25 mouse cellular contexts compared by ENCODE assay signal in genomic region chr8:70678679-70679078, GRCm38 (mm10). TPM values are rescaled to one million over a fixed set of nuclear protein-coding genes. Genes with fewer than 3 reads are reported as not detected.
DNase-seq lines count a peak whose midpoint lies in the region; ATAC-seq and TF ChIP-seq lines count a peak whose summit lies in the region.
"Had no signal": no experiment of that assay in that cellular context is flagged by ENCODE, and none has a peak within 500 bp of the region (broad histone marks: within the 10 kb centered on the region; RNA-seq: fewer than 3 reads in every experiment).

No protein-coding gene starts in this region.

- no peak for TF ChIP-seq CTCF in gastrocnemius, adult 2 months (IDR thresholded peaks at IDR 0.05)

- no peak overlapping the region for H3K9ac ChIP-seq in liver, embryonic 12.5 days
- H3K9ac ChIP-seq in liver, embryonic 11.5 days (ENCODE audit: low read depth, low read length), result no peak overlapping the region
- no peak overlapping the region for H3K9ac ChIP-seq in intestine, embryonic 16.5 days (ENCODE audit: low read depth, low read length)
- no peak overlapping the region for H3K9ac ChIP-seq in stomach, embryonic 16.5 days (ENCODE audit: low read length)
- H3K9ac ChIP-seq: embryonic facial prominence, embryonic 15.5 days; heart, embryonic 13.5 days; hindbrain, embryonic 12.5 days had no signal

- no peak overlapping the region for H3K4me3 ChIP-seq in gastrocnemius, adult 2 months
- no peak overlapping the region for H3K4me3 ChIP-seq in liver, embryonic 12.5 days
- H3K4me3 ChIP-seq in liver, embryonic 11.5 days (ENCODE audit: low read depth, low read length), result no peak overlapping the region
- no peak overlapping the region for H3K4me3 ChIP-seq in intestine, embryonic 16.5 days (ENCODE audit: low read length)
- H3K4me3 ChIP-seq in stomach, embryonic 16.5 days (replicated peaks; ENCODE audit: low read length), result no peak overlapping the region
- H3K4me3 ChIP-seq: embryonic facial prominence, embryonic 15.5 days; erythroblast, embryonic 14.5 days; forebrain, embryonic 10.5 days; heart, embryonic 13.5 days; hindbrain, embryonic 12.5 days had no signal

- DNase-seq in gastrocnemius, adult 2 months, result no peak
- no peak for DNase-seq in gastrocnemius, postnatal 14 days
- no peak for DNase-seq in liver, embryonic 11.5 days (ENCODE audit: low spot score)
- no peak for DNase-seq in kidney, postnatal 10 days
- no peak for DNase-seq in frontal cortex, postnatal 25 days (ENCODE audit: low spot score in 2 of 2)
- DNase-seq: adrenal gland, adult 8-10 months; adrenal gland, postnatal 36 days; B cell, adult 2 months; cerebellum, adult 2 months; cerebellum, postnatal 10 days; gastrocnemius, postnatal 10 days had no signal

- peaks cover 45% of the 10 kb centered on the region for H3K36me3 ChIP-seq in liver, embryonic 12.5 days
- peaks cover 24% of the 10 kb centered on the region for H3K36me3 ChIP-seq in liver, embryonic 11.5 days (ENCODE audit: control insufficient read depth, insufficient read depth, low read length)
- H3K36me3 ChIP-seq in intestine, embryonic 16.5 days (ENCODE audit: control insufficient read depth, insufficient read depth, low read length), result peaks cover 6% of the 10 kb centered on the region; the same call in 1 of the 2 replicates
- peaks cover 12% of the 10 kb centered on the region; the same call in 1 of the 2 replicates for H3K36me3 ChIP-seq in stomach, embryonic 16.5 days (ENCODE audit: control insufficient read depth, insufficient read depth, low read length)

- peaks cover 9% of the 10 kb centered on the region; the same call in 1 of the 2 replicates for H3K27me3 ChIP-seq in liver, embryonic 12.5 days (replicated peaks)
- no peaks in the 10 kb centered on the region for H3K27me3 ChIP-seq in liver, embryonic 11.5 days (replicated peaks; ENCODE audit: control insufficient read depth, insufficient read depth, low read length)
- H3K27me3 ChIP-seq in intestine, embryonic 16.5 days (replicated peaks; ENCODE audit: control insufficient read depth, insufficient read depth, low read length), result no peaks in the 10 kb centered on the region
- H3K27me3 ChIP-seq in stomach, embryonic 16.5 days (ENCODE audit: control insufficient read depth, insufficient read depth, low read length), result no peaks in the 10 kb centered on the region
- H3K27me3 ChIP-seq: embryonic facial prominence, embryonic 15.5 days; heart, embryonic 13.5 days had no signal

- no peak for ATAC-seq in liver, embryonic 12.5 days
- no peak for ATAC-seq in liver, embryonic 11.5 days (replicated peaks; ENCODE audit: low FRiP score)
- no peak for ATAC-seq in intestine, embryonic 16.5 days
- no peak for ATAC-seq in stomach, embryonic 16.5 days (ENCODE audit: insufficient read depth, low FRiP score)
- ATAC-seq: CD4-positive, CD25-positive, alpha-beta regulatory T cell, adult 4 months; forebrain, embryonic 14.5 days; hindbrain, embryonic 16.5 days had no signal

- no peaks in the 10 kb centered on the region for H3K9me3 ChIP-seq in liver, embryonic 12.5 days (replicated peaks)
- no peaks in the 10 kb centered on the region for H3K9me3 ChIP-seq in liver, embryonic 11.5 days (ENCODE audit: control insufficient read depth, low read length)
- no peaks in the 10 kb centered on the region for H3K9me3 ChIP-seq in intestine, embryonic 16.5 days (ENCODE audit: control insufficient read depth, low read length)
- H3K9me3 ChIP-seq in stomach, embryonic 16.5 days (replicated peaks; ENCODE audit: control insufficient read depth, low read length), result no peaks in the 10 kb centered on the region
- H3K9me3 ChIP-seq: embryonic facial prominence, embryonic 15.5 days; forebrain, embryonic 10.5 days; G1E; heart, embryonic 13.5 days; hindbrain, embryonic 12.5 days had no signal

- no peak overlapping the region for H3K4me2 ChIP-seq in liver, embryonic 12.5 days
- H3K4me2 ChIP-seq in liver, embryonic 11.5 days, result no peak overlapping the region
- H3K4me2 ChIP-seq in intestine, embryonic 16.5 days (ENCODE audit: low read depth, low read length), result no peak overlapping the region
- no peak overlapping the region for H3K4me2 ChIP-seq in stomach, embryonic 16.5 days (ENCODE audit: low read depth, low read length)
- H3K4me2 ChIP-seq: embryonic facial prominence, embryonic 15.5 days; heart, embryonic 13.5 days; hindbrain, embryonic 12.5 days had no signal

- H3K27ac ChIP-seq in gastrocnemius, adult 2 months, result peak overlapping the region; percentile 74; the same call in 1 of the 2 replicates
- H3K27ac ChIP-seq in liver, embryonic 12.5 days, result peak overlapping the region; percentile 46
- H3K27ac ChIP-seq in liver, embryonic 11.5 days (ENCODE audit: low read depth, low read length), result no peak overlapping the region
- H3K27ac ChIP-seq in intestine, embryonic 16.5 days (ENCODE audit: low read length), result peak overlapping the region; percentile 82; the same call in 1 of the 2 replicates
- H3K27ac ChIP-seq in stomach, embryonic 16.5 days (ENCODE audit: low read length), result peak overlapping the region; percentile 83
- H3K27ac ChIP-seq: embryonic facial prominence, embryonic 15.5 days; forebrain, embryonic 10.5 days; hindbrain, embryonic 12.5 days had no signal

- intact Hi-C loops in gastrocnemius, adult 2 months (cut with DNase I), result no loop called here
- intact Hi-C loops in gastrocnemius, postnatal 14 days (cut with DNase I; ENCODE audit: low total_unique reads), result no loop called here

- H3K4me1 ChIP-seq in liver, embryonic 12.5 days, result peaks cover 87% of the 10 kb centered on the region
- H3K4me1 ChIP-seq in liver, embryonic 11.5 days (replicated peaks; ENCODE audit: control insufficient read depth, insufficient read depth, low read length), result peaks cover 45% of the 10 kb centered on the region
- H3K4me1 ChIP-seq in intestine, embryonic 16.5 days (ENCODE audit: control insufficient read depth, insufficient read depth, low read length), result peaks cover 46% of the 10 kb centered on the region
- H3K4me1 ChIP-seq in stomach, embryonic 16.5 days (ENCODE audit: control insufficient read depth, insufficient read depth, low read length), result peaks cover 41% of the 10 kb centered on the region

RNA-seq across cellular contexts. Expression of gene Lsm4, which starts 5.6 kb away (rescaled TPM):
- 10 to 100 TPM; 61.7 to 65.6 TPM for total RNA-seq in gastrocnemius, adult 2 months (2021)
- total RNA-seq in gastrocnemius, postnatal 14 days (2021), result 10 to 100 TPM; 65.9 to 77.0 TPM
- polyA plus RNA-seq in liver, embryonic 12.5 days (2016; fragmentation: Nextera tagmentation; extraction: Ambion mirVana), result 266 and 269 TPM in 2 replicates
- 342 and 357 TPM in 2 replicates for polyA plus RNA-seq in liver, embryonic 11.5 days (2014; fragmentation: Nextera tagmentation; extraction: Ambion mirVana)
- polyA plus RNA-seq in intestine, embryonic 16.5 days (2015; fragmentation: Nextera tagmentation; extraction: Ambion mirVana), result 228 and 246 TPM in 2 replicates
- polyA plus RNA-seq in stomach, embryonic 16.5 days (2015; fragmentation: Nextera tagmentation; extraction: Ambion mirVana), result 154 and 173 TPM in 2 replicates

RNA-seq across cellular contexts. Expression of gene Pgpep1, which starts 18.5 kb away (rescaled TPM):
- total RNA-seq in gastrocnemius, adult 2 months (2021), result 10 to 100 TPM in 1 of 2 experiments, 1 to 10 TPM in 1; 9.3 to 22.5 TPM
- total RNA-seq in gastrocnemius, postnatal 14 days (2021), result 10 to 100 TPM; 18.2 to 21.6 TPM
- 19.6 and 24.2 TPM in 2 replicates for polyA plus RNA-seq in liver, embryonic 12.5 days (2016; fragmentation: Nextera tagmentation; extraction: Ambion mirVana)
- polyA plus RNA-seq in liver, embryonic 11.5 days (2014; fragmentation: Nextera tagmentation; extraction: Ambion mirVana), result 33.7 and 34.6 TPM in 2 replicates
- 88.3 and 101 TPM in 2 replicates for polyA plus RNA-seq in intestine, embryonic 16.5 days (2015; fragmentation: Nextera tagmentation; extraction: Ambion mirVana)
- polyA plus RNA-seq in stomach, embryonic 16.5 days (2015; fragmentation: Nextera tagmentation; extraction: Ambion mirVana), result 47.4 and 57.5 TPM in 2 replicates

RNA-seq across cellular contexts. Expression of gene Jund, which starts 20.1 kb away (rescaled TPM):
- 10 to 100 TPM; 35.5 to 54.5 TPM for total RNA-seq in gastrocnemius, adult 2 months (2021)
- total RNA-seq in gastrocnemius, postnatal 14 days (2021), result 10 to 100 TPM; 73.5 to 87.4 TPM
- 59.5 and 66.8 TPM in 2 replicates for polyA plus RNA-seq in liver, embryonic 12.5 days (2016; fragmentation: Nextera tagmentation; extraction: Ambion mirVana)
- 43.0 and 47.2 TPM in 2 replicates for polyA plus RNA-seq in liver, embryonic 11.5 days (2014; fragmentation: Nextera tagmentation; extraction: Ambion mirVana)
- polyA plus RNA-seq in intestine, embryonic 16.5 days (2015; fragmentation: Nextera tagmentation; extraction: Ambion mirVana), result 37.3 and 52.2 TPM in 2 replicates
- polyA plus RNA-seq in stomach, embryonic 16.5 days (2015; fragmentation: Nextera tagmentation; extraction: Ambion mirVana), result 22.5 and 30.0 TPM in 2 replicates

RNA-seq across cellular contexts. Expression of gene Iqcn, which starts 24.6 kb away (rescaled TPM):
- total RNA-seq in gastrocnemius, adult 2 months (2021), result not detected
- under 1 TPM in 1 of 2 experiments, not detected in 1; 0.04 TPM for total RNA-seq in gastrocnemius, postnatal 14 days (2021)
- polyA plus RNA-seq in liver, embryonic 12.5 days (2016; fragmentation: Nextera tagmentation; extraction: Ambion mirVana), result not detected in 2 replicates
- polyA plus RNA-seq in liver, embryonic 11.5 days (2014; fragmentation: Nextera tagmentation; extraction: Ambion mirVana), result not detected in 2 replicates
- not detected in 2 replicates for polyA plus RNA-seq in intestine, embryonic 16.5 days (2015; fragmentation: Nextera tagmentation; extraction: Ambion mirVana)
- not detected in 2 replicates for polyA plus RNA-seq in stomach, embryonic 16.5 days (2015; fragmentation: Nextera tagmentation; extraction: Ambion mirVana)
- total RNA-seq: adrenal gland, postnatal 36 days; gastrocnemius, postnatal 10 days had no signal
- polyA plus RNA-seq: embryonic facial prominence, embryonic 11.5 days; erythroblast, embryonic 14.5 days; G1E; heart, embryonic 13.5 days; hindbrain, embryonic 12.5 days; hindbrain, embryonic 16.5 days had no signal

RNA-seq across cellular contexts. Expression of gene Gm3336, which starts 39.7 kb away (rescaled TPM):
- not detected for total RNA-seq in gastrocnemius, adult 2 months (2021)
- not detected for total RNA-seq in gastrocnemius, postnatal 14 days (2021)
- polyA plus RNA-seq in liver, embryonic 12.5 days (2016; fragmentation: Nextera tagmentation; extraction: Ambion mirVana), result not detected in 2 replicates
- 0.15 TPM in 1 of 2 replicates, not detected in the other for polyA plus RNA-seq in liver, embryonic 11.5 days (2014; fragmentation: Nextera tagmentation; extraction: Ambion mirVana)
- polyA plus RNA-seq in intestine, embryonic 16.5 days (2015; fragmentation: Nextera tagmentation; extraction: Ambion mirVana), result 3.3 and 4.1 TPM in 2 replicates
- polyA plus RNA-seq in stomach, embryonic 16.5 days (2015; fragmentation: Nextera tagmentation; extraction: Ambion mirVana), result 2.0 and 4.2 TPM in 2 replicates
- total RNA-seq: adrenal gland, adult 8-10 months; adrenal gland, postnatal 36 days; gastrocnemius, postnatal 10 days; heart, postnatal 10 days had no signal
- polyA plus RNA-seq: CD4-positive, CD25-positive, alpha-beta regulatory T cell, adult 4 months; cerebellum, adult 2 months; embryonic facial prominence, embryonic 11.5 days; embryonic facial prominence, embryonic 15.5 days; erythroblast, embryonic 14.5 days; forebrain, embryonic 10.5 days; forebrain, embryonic 14.5 days; heart, embryonic 13.5 days; hindbrain, embryonic 12.5 days had no signal
